Mouse (Mus musculus): ENCODE results near the gene Psma3. TPM values are rescaled to one million over a fixed set of nuclear protein-coding genes. Genes with fewer than 3 reads are reported as not detected.

The Psma3 gene
- total RNA-seq, 1 experiment from 2014 or later: 408 TPM

Other genes with a start within 250 kb of the Psma3 start
- 46.7 and 48.9 TPM in 2 replicates for gene Frmd6, start 149.1 kb upstream of the Psma3 start, total RNA-seq (2021)
- gene Actr10, start 36.8 kb upstream of the Psma3 start, total RNA-seq (2021): 183 and 197 TPM in 2 replicates
- gene Arid4a, start 41.4 kb downstream of the Psma3 start, total RNA-seq (2021): 23.9 and 27.9 TPM in 2 replicates
- gene Tomm20l, start 136.8 kb downstream of the Psma3 start, total RNA-seq (2021): 5.6 and 15.2 TPM in 2 replicates
- gene Timm9, start 162.1 kb downstream of the Psma3 start, total RNA-seq (2021): 46.7 and 51.3 TPM in 2 replicates
- gene 2700049A03Rik, start 162.2 kb downstream of the Psma3 start, total RNA-seq (2021): 12.1 and 15.5 TPM in 2 replicates

Data from adrenal gland, postnatal 25 days (tissue).